Mouse (Mus musculus) stomach, embryonic 16.5 days (tissue): Measurements from ENCODE around the gene Emilin3. TPM values are rescaled to one million over a fixed set of nuclear protein-coding genes. Genes with fewer than 3 reads are reported as not detected.

ENCODE experiments used
- ATAC-seq: fragments of 200-750 bp; cut with Nextera tagmentation; 2 replicates; pipeline ENCODE4 v1.8.0; 2017; ENCODE audit warnings: moderate number of reproducible peaks, moderate TSS enrichment; ENCODE audit not compliant: insufficient read depth, low FRiP score
- H3K27ac ChIP-seq: fragments of 300-500 bp; sonication (generic); 2 replicates; pipeline ENCODE4 v1.5.1; 2014; ENCODE audit warnings: low read length
- H3K27me3 ChIP-seq: fragments of 300-500 bp; sonication (generic); 2 replicates; pipeline ENCODE4 v1.6.1; 2014; ENCODE audit warnings: low read length, control low read depth, mixed read lengths; ENCODE audit not compliant: control insufficient read depth, insufficient read depth
- H3K36me3 ChIP-seq: fragments of 300-500 bp; sonication (generic); 2 replicates; pipeline ENCODE4 v1.6.1; 2014; ENCODE audit warnings: low read length; ENCODE audit not compliant: control insufficient read depth, insufficient read depth
- H3K4me1 ChIP-seq: fragments of 300-500 bp; sonication (generic); 2 replicates; pipeline ENCODE4 v1.6.1; 2014; ENCODE audit warnings: low read length, control low read depth, mixed read lengths; ENCODE audit not compliant: control insufficient read depth, insufficient read depth
- H3K4me2 ChIP-seq: fragments of 300-500 bp; sonication (generic); 2 replicates; pipeline ENCODE4 v1.6.1; 2014; ENCODE audit warnings: low read depth, low read length, mixed read lengths
- H3K4me3 ChIP-seq: fragments of 300-500 bp; sonication (generic); replicated peaks from 2 replicates; pipeline ENCODE4 v1.5.1; 2014; ENCODE audit warnings: mild to moderate bottlenecking, low read length
- H3K9ac ChIP-seq: fragments of 300-500 bp; sonication (generic); 2 replicates; pipeline ENCODE4 v1.6.1; 2014; ENCODE audit warnings: low read length
- H3K9me3 ChIP-seq: fragments of 300-500 bp; sonication (generic); replicated peaks from 2 replicates; pipeline ENCODE4 v1.6.1; 2016; ENCODE audit warnings: low read length, control low read depth; ENCODE audit not compliant: control insufficient read depth
- WGBS: fragments of 180-500 bp; shearing (Covaris S2); extraction: QIAGEN DNeasy Blood & Tissue Kit; methylation state at CpG from one replicate; pipeline ENCODE4 v1.1.7; 2014; 5-methylcytosine and 5-hydroxymethylcytosine counted together
- polyA plus RNA-seq: library from polyadenylated mRNA; unstranded; fragments of >200 nt; fragmentation: Nextera tagmentation; extraction: Ambion mirVana; gene quantifications from 2 replicates; pipeline ENCODE4 v1.2.1, GENCODE M21; 2015

The Emilin3 gene
- polyA plus RNA-seq, 1 experiment from 2014 or later, result 25.3 TPM

DNA sequence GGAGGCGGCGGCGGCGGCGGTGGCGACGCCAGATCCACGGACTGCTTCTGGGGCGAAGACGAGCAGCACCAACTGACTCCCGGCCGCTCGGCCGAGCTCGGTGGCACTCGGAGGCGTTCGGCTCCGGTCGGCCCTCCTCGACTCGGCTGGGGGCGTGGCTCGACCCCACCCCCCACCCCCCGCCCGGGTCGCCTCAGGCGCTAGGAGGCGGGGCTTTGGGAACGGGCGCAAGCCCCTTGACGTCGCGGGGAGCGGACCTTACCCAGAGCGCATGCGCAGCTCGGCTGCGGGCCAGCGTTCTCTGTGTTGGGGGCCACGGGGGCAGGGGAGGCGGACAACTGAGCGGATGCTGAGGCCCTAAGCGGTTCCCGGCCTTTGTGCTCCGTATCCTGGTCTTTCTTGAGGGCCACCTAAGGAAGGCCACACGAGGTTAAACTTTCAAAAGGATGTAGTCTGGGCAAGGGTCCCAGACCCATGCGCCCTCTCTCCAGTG is 39.2 kb downstream of the Emilin3 start, which contains the start of gene Zhx3:
Gene Zhx3, minus strand, starts transcription at position 109 of the 493 bp plus-strand sequence.
- Histone ChIP-seq H3K4me2 (peak within 1 kb of the TSS; percentile 93), H3K4me3 (peak within 1 kb of the TSS; percentile 94), H3K27me3 (no peaks in the 10 kb centered on the region), H3K9ac (peak within 1 kb of the TSS; percentile 98), H3K27ac (peak within 1 kb of the TSS; percentile 98), H3K36me3 (no peaks in the 10 kb centered on the region), H3K9me3 (0 out of 2 replicates have a peak, but pooled peaks cover 5% of the 10 kb centered on the region), H3K4me1 (peaks cover 4% of the 10 kb centered on the region; the same call in 1 of the 2 replicates)
- WGBS, result under 1% methylated on average over 43 of the region's 48 CpGs
- ATAC-seq, result peak; percentile 98

DNA sequence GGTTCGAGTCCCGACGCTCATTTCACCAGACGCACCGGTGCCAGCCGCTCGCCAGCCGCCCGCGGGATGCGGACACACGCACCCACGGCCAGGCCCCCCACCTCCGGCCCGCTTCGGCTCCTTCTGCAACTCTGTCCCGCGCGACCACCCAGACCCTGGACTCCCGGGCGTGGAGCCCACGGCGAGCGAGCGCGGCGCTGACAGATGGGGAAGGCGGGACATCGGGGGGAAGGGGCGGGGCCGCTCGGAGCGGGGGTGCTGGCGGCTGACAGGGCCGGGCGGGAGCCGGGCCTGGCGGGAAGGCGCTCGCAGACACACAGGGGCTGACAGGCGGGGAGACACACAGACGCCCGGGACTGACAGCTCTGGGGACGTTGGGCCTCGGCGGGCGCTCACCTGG is 39.7 kb downstream of the Emilin3 start:
- Histone ChIP-seq H3K27me3 (no peaks in the 10 kb centered on the region), H3K9ac (peak overlapping the region; percentile 98), H3K36me3 (no peaks in the 10 kb centered on the region), H3K4me3 (peak overlapping the region; percentile 94), H3K4me1 (peaks cover 4% of the 10 kb centered on the region; the same call in 1 of the 2 replicates), H3K27ac (peak overlapping the region; percentile 98), H3K4me2 (peak overlapping the region; percentile 93), H3K9me3 (0 out of 2 replicates have a peak, but pooled peaks cover 5% of the 10 kb centered on the region)
- WGBS, result under 1% methylated on average over 44 of the region's 47 CpGs
- peak; percentile 91 for ATAC-seq

DNA sequence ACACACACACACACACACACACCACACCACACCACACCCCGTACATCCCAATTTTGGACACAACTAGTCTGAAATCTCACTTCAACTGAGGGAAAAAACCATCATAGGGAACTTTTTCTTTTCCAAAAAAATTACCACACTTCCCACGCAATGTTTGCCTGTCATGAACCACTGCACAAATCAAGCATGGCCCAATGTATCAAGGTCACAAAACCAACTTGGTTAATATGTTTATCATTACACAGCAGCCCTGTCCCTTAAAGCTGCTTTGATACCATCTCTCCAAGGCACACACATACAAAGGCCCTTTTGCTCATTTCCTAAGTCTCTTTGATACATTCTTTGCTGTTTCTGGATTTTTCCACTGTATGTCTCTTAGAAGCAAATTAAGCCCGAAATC is 40.8 kb downstream of the Emilin3 start:
- no peak overlapping the region for H3K4me2 ChIP-seq
- no peak overlapping the region for H3K27ac ChIP-seq
- ATAC-seq, result no peak

DNA sequence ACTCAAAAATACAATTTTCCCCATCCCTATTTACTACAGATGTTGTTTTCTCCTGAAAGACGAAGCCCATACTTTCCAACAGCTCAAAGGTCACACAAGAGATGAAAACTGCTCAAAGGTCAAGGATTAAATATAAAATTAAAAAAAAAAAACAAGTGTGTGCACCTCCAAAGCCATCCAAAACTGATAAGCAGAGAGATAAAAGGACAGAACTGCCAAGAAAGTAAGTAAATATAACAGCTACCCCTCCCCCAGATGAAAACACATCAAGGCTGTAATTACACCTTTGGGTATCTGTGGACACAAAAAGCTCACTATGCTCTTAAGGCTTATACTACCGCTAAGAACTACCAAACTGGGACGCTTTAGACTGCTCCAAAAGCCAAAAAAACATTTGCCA is 42.7 kb downstream of the Emilin3 start:
- no peaks in the 10 kb centered on the region for H3K36me3 ChIP-seq
- no peak overlapping the region for H3K4me2 ChIP-seq
- no peak overlapping the region for H3K9ac ChIP-seq
- H3K9me3 ChIP-seq, result no peaks in the 10 kb centered on the region
- H3K4me1 ChIP-seq, result peaks cover 4% of the 10 kb centered on the region; the same call in 1 of the 2 replicates
- 74% methylated on average over 3 of the region's 3 CpGs for WGBS
- H3K4me3 ChIP-seq, result no peak overlapping the region
- H3K27me3 ChIP-seq, result no peaks in the 10 kb centered on the region
- no peak overlapping the region for H3K27ac ChIP-seq
- no peak for ATAC-seq

More for the DNA sequence above, 40.8 kb downstream of the Emilin3 start:
- H3K4me3 ChIP-seq, result no peak overlapping the region
- no peaks in the 10 kb centered on the region for H3K36me3 ChIP-seq
- 0 out of 2 replicates have a peak, but pooled peaks cover 5% of the 10 kb centered on the region for H3K9me3 ChIP-seq
- 81% methylated on average over 3 of the region's 3 CpGs for WGBS
- H3K9ac ChIP-seq, result no peak overlapping the region
- peaks cover 4% of the 10 kb centered on the region; the same call in 1 of the 2 replicates for H3K4me1 ChIP-seq
- H3K27me3 ChIP-seq, result no peaks in the 10 kb centered on the region

DNA sequence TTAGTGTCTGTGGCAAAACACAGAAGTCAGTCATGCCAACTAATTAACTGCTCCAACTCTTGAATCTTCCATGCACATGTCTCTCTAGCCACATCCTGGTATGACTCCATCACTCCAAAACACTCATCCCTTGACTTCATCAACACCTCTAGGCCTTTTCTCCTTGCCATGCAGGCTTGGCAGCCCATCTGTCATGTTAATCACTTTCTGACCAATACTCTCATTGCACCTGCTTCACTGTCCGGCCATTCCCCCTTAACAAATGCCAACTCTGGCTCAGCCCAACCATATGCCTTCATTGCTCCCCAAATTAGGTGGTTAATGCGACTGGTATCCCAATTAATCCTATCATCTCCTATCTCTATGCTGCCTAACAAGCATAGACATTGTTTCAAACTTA is 46.9 kb downstream of the Emilin3 start:
- Histone ChIP-seq H3K4me2 (no peak overlapping the region), H3K4me3 (no peak overlapping the region), H3K27ac (no peak overlapping the region), H3K4me1 (no peaks in the 10 kb centered on the region), H3K9ac (no peak overlapping the region), H3K27me3 (no peaks in the 10 kb centered on the region), H3K36me3 (no peaks in the 10 kb centered on the region), H3K9me3 (no peaks in the 10 kb centered on the region)
- no peak for ATAC-seq
- WGBS, result 76% methylated on average over 2 of the region's 2 CpGs

DNA sequence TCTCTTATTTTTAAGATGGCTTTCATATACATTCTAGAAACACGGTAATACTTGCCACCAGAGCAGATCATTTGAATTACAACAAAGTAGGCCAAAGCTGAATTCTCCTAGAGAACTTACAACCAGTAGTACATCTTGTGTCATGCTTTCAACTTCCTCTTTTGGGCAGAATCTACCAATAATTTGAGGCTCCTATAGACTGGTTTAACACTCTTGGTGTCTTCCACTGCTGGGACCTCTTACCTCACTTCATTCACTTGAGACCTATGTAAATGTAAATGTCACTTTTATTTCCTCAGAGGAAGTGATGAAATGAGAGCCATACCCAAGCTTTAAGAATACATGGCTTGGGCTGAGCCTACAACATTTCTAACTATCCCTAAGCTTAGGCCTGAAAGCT is 48.0 kb downstream of the Emilin3 start:
- Histone ChIP-seq H3K4me1 (no peaks in the 10 kb centered on the region), H3K9ac (no peak overlapping the region), H3K27me3 (no peaks in the 10 kb centered on the region), H3K27ac (no peak overlapping the region), H3K4me3 (no peak overlapping the region), H3K9me3 (no peaks in the 10 kb centered on the region), H3K4me2 (no peak overlapping the region), H3K36me3 (no peaks in the 10 kb centered on the region)
- WGBS, result 92% methylated on average over 1 of the region's 1 CpGs
- no peak for ATAC-seq

DNA sequence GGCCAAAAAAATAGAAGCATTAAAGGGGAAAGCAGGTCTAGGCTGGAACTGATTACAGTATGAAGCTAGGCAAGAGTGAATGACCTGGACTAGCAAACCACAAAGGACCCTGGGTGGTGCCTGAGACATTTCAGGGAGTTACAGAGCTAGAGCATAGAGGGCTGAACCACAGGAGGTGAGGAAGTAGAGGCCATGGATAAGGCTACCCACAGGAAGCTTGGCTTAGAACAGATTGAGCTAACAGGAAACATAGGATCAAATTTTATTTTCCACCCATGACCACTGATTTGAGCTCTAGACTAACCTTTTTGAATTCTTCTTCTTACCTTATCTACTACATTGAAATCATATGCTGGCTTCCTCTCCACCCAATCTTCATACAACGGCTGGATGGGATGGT is 51.8 kb downstream of the Emilin3 start:
- 79% methylated on average over 1 of the region's 1 CpGs for WGBS

More for the DNA sequence above, 51.8 kb downstream of the Emilin3 start:
- Histone ChIP-seq H3K9ac (no peak overlapping the region), H3K27ac (no peak overlapping the region), H3K4me3 (no peak overlapping the region), H3K4me2 (no peak overlapping the region), H3K9me3 (no peaks in the 10 kb centered on the region), H3K36me3 (no peaks in the 10 kb centered on the region), H3K27me3 (no peaks in the 10 kb centered on the region), H3K4me1 (no peaks in the 10 kb centered on the region)
- no peak for ATAC-seq

Other genes starting within 250 kb of the Emilin3 start
- 28.6 and 32.5 TPM in 2 replicates for gene Plcg1, start 181.0 kb downstream of the Emilin3 start, polyA plus RNA-seq
- gene Zhx3, start 39.3 kb downstream of the Emilin3 start, polyA plus RNA-seq, result 9.8 and 10.7 TPM in 2 replicates
- gene Lpin3, start 31.7 kb downstream of the Emilin3 start, polyA plus RNA-seq, result 17.6 and 26.5 TPM in 2 replicates
- 25.0 and 28.1 TPM in 2 replicates for gene Chd6, start 196.7 kb upstream of the Emilin3 start, polyA plus RNA-seq